Mouse (Mus musculus) limb, embryonic 14.5 days (tissue): ENCODE measurements around the gene Wdr66. TPM values are rescaled to one million over a fixed set of nuclear protein-coding genes. Genes with fewer than 3 reads are reported as not detected.

ENCODE experiments used
- ATAC-seq: fragments of 200-750 bp; cut with Nextera tagmentation; 2 replicates; pipeline ENCODE4 v1.8.0; 2017; ENCODE audit warnings: low read depth, moderate number of reproducible peaks, moderate TSS enrichment; ENCODE audit not compliant: low FRiP score
- DNase-seq: peaks from one replicate; pipeline ENCODE4 v3.0.0-alpha.2; 2015; ENCODE audit warnings: low spot score
- H3K27ac ChIP-seq: fragments of 300-500 bp; sonication (generic); replicated peaks from 2 replicates; pipeline ENCODE4 v1.5.1; 2014; ENCODE audit warnings: low read depth, mild to moderate bottlenecking, low read length, moderate library complexity, mixed read lengths
- H3K27me3 ChIP-seq: fragments of 300-500 bp; sonication (generic); 2 replicates; pipeline ENCODE4 v1.6.1; 2014; ENCODE audit warnings: low read length, mixed read lengths; ENCODE audit not compliant: control insufficient read depth, insufficient read depth
- H3K36me3 ChIP-seq: fragments of 300-500 bp; sonication (generic); 2 replicates; pipeline ENCODE4 v1.6.1; 2014; ENCODE audit warnings: mild to moderate bottlenecking, low read length, moderate library complexity, mixed read lengths; ENCODE audit not compliant: control insufficient read depth, insufficient read depth
- H3K4me1 ChIP-seq: fragments of 300-500 bp; sonication (generic); 2 replicates; pipeline ENCODE4 v1.6.1; 2014; ENCODE audit warnings: antibody characterized with exemption, low read length, mixed read lengths; ENCODE audit not compliant: control insufficient read depth, insufficient read depth
- H3K4me2 ChIP-seq: fragments of 300-500 bp; sonication (generic); replicated peaks from 2 replicates; pipeline ENCODE4 v1.6.1; 2014; ENCODE audit warnings: low read depth, mild to moderate bottlenecking, low read length, moderate library complexity; ENCODE audit not compliant: severe bottlenecking
- H3K4me3 ChIP-seq: fragments of 300-500 bp; sonication (generic); replicated peaks from 2 replicates; pipeline ENCODE4 v1.5.1; 2014; ENCODE audit warnings: low read length
- H3K9ac ChIP-seq: fragments of 300-500 bp; sonication (generic); 2 replicates; pipeline ENCODE4 v1.6.1; 2014; ENCODE audit warnings: mild to moderate bottlenecking, low read depth, low read length, moderate library complexity; ENCODE audit not compliant: severe bottlenecking
- H3K9me3 ChIP-seq: fragments of 300-500 bp; sonication (generic); 2 replicates; pipeline ENCODE4 v1.6.1; 2016; ENCODE audit warnings: low read length; ENCODE audit not compliant: control insufficient read depth
- POLR2A ChIP-seq: fragments of 200-500 bp; IDR thresholded peaks from 2 replicates; pipeline ENCODE4 v1.8.0; 2012; ENCODE audit warnings: inconsistent platforms, mild to moderate bottlenecking, moderate library complexity, borderline replicate concordance; ENCODE audit not compliant: insufficient read depth, insufficient read length; ENCODE audit errors: extremely low read depth
- WGBS: fragments of 180-500 bp; shearing (Covaris S2); extraction: QIAGEN DNeasy Blood & Tissue Kit; methylation state at CpG from one replicate; pipeline ENCODE4 v1.1.7; 2014; 5-methylcytosine and 5-hydroxymethylcytosine counted together
- polyA plus RNA-seq, 2 experiments: library from polyadenylated mRNA; depleted of rRNA in 1 of 2; stranded (reverse) in 1 of 2; unstranded in 1 of 2; fragments of >200 nt; fragmentation: Nextera tagmentation in 1 of 2; extraction: Ambion mirVana in 1 of 2; gene quantifications; 2 replicates each; pipeline versions ENCODE4 v1.2.1 to v1.2.3; 2012 to 2014

The Wdr66 gene
- polyA plus RNA-seq, 2 experiments: 0.50 to 0.87 TPM

DNA sequence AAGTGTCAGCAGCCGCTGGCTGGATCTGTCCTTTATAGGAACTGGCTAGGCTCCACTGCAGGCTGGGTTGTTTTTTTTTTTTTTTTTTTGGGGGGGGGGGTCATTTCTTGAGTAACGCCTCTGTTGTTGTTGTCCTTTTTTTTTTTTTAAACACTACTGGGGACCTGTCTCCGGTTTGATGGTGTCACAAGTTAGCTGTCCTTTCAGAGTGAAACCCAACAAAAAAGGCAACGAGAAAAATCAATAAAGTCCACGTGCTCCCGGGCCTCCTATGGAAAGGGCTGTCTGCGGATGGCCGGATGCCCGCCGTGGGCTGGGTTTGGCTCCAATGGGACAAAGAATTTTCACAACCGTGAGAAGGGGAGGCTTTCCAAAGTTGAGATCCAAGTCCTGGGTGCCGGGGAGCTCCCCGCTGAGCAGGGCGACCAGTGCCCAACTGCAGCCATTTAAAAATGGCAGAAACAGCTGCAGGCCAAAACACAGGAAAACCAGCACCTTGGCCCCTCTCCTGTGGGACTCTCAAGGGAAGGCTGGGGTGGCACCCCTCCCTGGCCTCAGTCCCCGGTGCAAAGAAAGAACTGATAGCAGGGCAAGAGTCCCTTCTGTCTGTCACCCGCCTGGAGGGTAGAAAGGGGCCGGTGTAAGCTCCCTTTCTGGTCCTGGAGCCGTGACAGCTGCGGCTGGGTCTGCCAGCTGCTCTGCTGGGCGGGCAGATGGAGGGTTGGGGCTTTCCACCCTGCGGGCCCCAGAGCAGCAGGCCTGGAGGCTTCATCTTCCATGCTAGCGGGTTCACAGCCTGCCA is 94.2 kb downstream of the Wdr66 start:
- DNase-seq (peak; percentile 73), ATAC-seq (peak; percentile 46)
- no peaks in the 10 kb centered on the region for H3K9me3 ChIP-seq
- TF ChIP-seq POLR2A: no peak
- no peaks in the 10 kb centered on the region for H3K27me3 ChIP-seq
- peak overlapping the region; percentile 95 for H3K9ac ChIP-seq
- H3K4me1 ChIP-seq: peaks cover 12% of the 10 kb centered on the region
- peak overlapping the region; percentile 91 for H3K4me3 ChIP-seq
- H3K27ac ChIP-seq: peak overlapping the region; percentile 97
- peak overlapping the region; percentile 81 for H3K4me2 ChIP-seq
- no peaks in the 10 kb centered on the region; the same call in 1 of the 2 replicates for H3K36me3 ChIP-seq
- 2% methylated on average over 22 of the region's 22 CpGs for WGBS

DNA sequence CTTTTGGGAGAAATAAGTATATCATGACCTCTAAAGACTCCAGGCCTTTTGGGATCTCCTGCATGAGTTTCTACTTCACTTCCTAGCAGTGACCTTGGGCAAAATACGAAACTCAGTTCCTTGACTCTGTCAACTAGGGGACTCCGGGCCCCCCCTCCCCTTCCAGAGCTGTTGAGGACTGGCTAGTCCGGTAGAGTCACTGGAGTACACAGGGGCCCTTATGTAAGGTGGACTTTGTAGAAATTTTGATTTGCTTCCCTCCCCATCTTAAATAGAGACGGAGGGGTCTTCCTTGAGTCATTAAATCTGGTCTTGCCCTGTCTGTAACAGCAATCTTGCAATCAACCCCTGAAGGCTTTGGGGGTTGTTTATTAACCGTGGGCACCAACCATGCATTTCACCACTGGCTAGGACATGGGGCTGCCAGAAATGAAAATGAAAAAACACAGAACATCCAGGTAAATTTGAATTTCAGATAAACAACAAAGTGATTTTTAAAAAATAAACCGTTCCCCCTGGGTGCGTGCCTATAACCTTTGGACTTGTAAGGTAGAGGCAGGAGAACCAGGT is 94.9 kb downstream of the Wdr66 start:
- WGBS: 62% methylated on average over 7 of the region's 7 CpGs
- ATAC-seq (no peak), DNase-seq (no peak)
- Histone ChIP-seq H3K27me3 (no peaks in the 10 kb centered on the region), H3K4me1 (peaks cover 12% of the 10 kb centered on the region), H3K4me3 (peak overlapping the region; percentile 91), H3K4me2 (peak overlapping the region; percentile 81), H3K9me3 (no peaks in the 10 kb centered on the region), H3K27ac (peak overlapping the region; percentile 97; the same call in 1 of the 2 replicates), H3K9ac (peak overlapping the region; percentile 95), H3K36me3 (peaks cover 3% of the 10 kb centered on the region)
- TF ChIP-seq POLR2A: no peak

DNA sequence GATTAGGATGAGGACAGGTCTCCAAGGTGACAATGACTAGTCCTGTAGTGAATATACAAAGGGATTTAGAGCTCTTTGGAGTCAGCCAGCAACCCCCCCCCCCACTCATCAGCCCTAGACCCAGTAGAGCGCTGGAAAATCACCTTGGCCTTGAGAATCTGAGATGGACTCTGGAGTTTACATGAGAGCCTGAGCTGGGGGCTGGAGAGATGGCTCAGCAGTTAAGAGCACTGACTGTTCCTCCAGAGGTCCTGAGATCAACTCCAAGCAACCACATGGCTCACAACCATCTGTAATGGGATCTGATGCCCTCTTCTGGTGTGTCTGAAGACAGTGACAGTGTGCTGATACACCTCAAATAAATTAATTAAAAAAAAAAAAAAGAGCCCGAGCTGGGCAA is 96.1 kb downstream of the Wdr66 start:
- no peak for DNase-seq
- no peak overlapping the region for H3K4me3 ChIP-seq
- 86% methylated on average over 2 of the region's 2 CpGs for WGBS
- no peak overlapping the region for H3K9ac ChIP-seq
- H3K36me3 ChIP-seq: peaks cover 13% of the 10 kb centered on the region
- H3K27ac ChIP-seq: no peak overlapping the region
- TF ChIP-seq POLR2A: no peak
- ATAC-seq: no peak
- no peaks in the 10 kb centered on the region for H3K9me3 ChIP-seq
- H3K4me1 ChIP-seq: peaks cover 12% of the 10 kb centered on the region
- H3K4me2 ChIP-seq: no peak overlapping the region
- H3K27me3 ChIP-seq: no peaks in the 10 kb centered on the region

- Histone ChIP-seq H3K27ac (no peak overlapping the region; the same call in 1 of the 2 replicates), H3K36me3 (peaks cover 29% of the 10 kb centered on the region), H3K4me2 (no peak overlapping the region), H3K4me1 (peaks cover 12% of the 10 kb centered on the region), H3K27me3 (no peaks in the 10 kb centered on the region), H3K4me3 (no peak overlapping the region), H3K9ac (no peak overlapping the region), H3K9me3 (no peaks in the 10 kb centered on the region)
- TF ChIP-seq POLR2A: no peak
- DNase-seq (peak; percentile 17), ATAC-seq (no peak)
- 58% methylated on average over 10 of the region's 10 CpGs for WGBS
Observed at GRCm38 (mm10) chr5:123350386-123350785, 98.5 kb downstream of the Wdr66 start.

GRCm38 (mm10) chr5:123355918-123356317 is 104.0 kb downstream of the Wdr66 start:
- H3K9ac ChIP-seq: no peak overlapping the region
- H3K4me3 ChIP-seq: no peak overlapping the region
- DNase-seq (no peak), ATAC-seq (no peak)
- no peak overlapping the region for H3K27ac ChIP-seq
- no peaks in the 10 kb centered on the region for H3K4me1 ChIP-seq
- no peak overlapping the region for H3K4me2 ChIP-seq
- H3K27me3 ChIP-seq: no peaks in the 10 kb centered on the region
- peaks cover 78% of the 10 kb centered on the region for H3K36me3 ChIP-seq
- WGBS: 78% methylated on average over 11 of the region's 11 CpGs
- no peak for TF ChIP-seq POLR2A
- H3K9me3 ChIP-seq: no peaks in the 10 kb centered on the region
